Mouse (Mus musculus): ENCODE results near the gene Ugt1a6b.

DNA sequence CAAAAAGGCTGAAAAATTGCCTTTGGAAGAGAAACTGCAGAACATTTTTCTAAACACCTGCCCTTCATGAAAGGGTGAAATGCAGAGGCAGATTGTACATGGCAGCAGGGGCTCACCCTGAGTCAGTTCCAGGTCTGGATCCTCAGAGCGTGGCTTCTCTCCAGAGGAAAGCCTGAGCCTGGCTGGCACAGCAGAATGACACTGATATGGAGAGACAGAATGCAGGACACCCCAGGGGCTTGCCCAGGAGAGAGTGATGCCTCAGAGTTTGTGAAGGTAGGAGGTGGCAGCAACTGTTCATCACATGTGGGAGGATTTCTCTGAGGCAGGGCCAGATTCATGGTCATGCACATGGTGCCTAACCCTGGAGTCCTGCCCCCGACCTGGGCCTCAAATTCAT, 96.9 kb downstream of the Ugt1a6b start:
- no peak for TF ChIP-seq CTCF (IDR thresholded peaks at IDR 0.05; ENCODE audit: borderline replicate concordance, extremely low read depth, insufficient read depth, insufficient read length)
- no peak for TF ChIP-seq POLR2A (IDR thresholded peaks at IDR 0.05; ENCODE audit: borderline replicate concordance, extremely low read depth, insufficient read depth, insufficient read length, poor library complexity, severe bottlenecking)
